Mouse (Mus musculus) right cerebral cortex, postnatal 4 days (tissue): ENCODE data around the gene Hbq1a.
A peak's percentile ranks its signal among the peaks of the same experiment; 100 is the strongest.
"Not testable (repeated sequence)": the region's sequence is repeated elsewhere in the genome, so short reads cannot be mapped to it uniquely, and the experiment has no call there.

Experiments
- DNase-seq: peaks from one replicate; pipeline ENCODE4 v3.0.0-alpha.2; 2022

Hbq1a gene

GRCm38 (mm10) chr11:32285031-32285775 is 14.7 kb upstream of the Hbq1a start:
- no peak for DNase-seq

GRCm38 (mm10) chr11:32285887-32286286 is 14.0 kb upstream of the Hbq1a start:
- DNase-seq, result not testable (repeated sequence)

DNA sequence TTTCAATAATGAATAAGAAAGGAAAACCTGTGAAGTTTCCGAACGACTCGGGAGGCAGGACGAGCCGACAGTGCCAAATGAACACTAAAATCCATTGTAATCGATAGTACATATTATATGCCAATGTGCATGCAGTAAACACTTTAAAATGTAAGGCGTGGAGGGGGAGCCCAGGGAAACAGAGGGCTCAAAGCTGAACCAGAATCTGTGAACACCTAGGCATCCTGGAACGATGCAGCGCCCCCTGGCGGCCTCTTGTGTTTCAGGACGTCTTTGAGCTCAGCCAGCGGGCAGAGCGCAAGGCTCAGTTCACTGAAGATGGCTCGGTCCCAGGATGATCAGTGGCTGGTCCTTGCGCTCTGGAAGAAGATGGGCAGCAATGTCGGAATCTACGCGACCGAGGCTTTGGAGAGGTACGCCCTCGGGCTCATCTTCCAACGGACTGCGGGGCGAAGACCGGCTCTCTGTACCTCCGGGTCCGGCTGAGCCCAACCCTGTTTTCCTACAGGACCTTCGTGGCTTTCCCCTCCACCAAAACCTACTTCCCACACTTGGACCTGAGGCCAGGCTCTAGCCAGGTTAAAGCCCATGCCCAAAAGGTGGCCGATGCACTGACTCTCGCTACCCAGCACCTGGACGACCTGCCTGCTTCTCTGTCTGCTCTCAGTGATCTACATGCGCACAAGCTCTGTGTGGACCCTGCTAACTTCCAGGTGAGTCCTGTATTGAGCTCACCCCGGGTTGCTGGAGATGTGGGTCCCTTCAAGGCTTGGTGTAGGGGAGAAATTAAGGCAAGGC is 13.0 kb upstream of the Hbq1a start, which contains the start of gene Hbq1b:
Hbq1b (plus strand) TSS at position 271 of the 798 bp plus-strand sequence.
- DNase-seq, result peak; percentile 81

DNA sequence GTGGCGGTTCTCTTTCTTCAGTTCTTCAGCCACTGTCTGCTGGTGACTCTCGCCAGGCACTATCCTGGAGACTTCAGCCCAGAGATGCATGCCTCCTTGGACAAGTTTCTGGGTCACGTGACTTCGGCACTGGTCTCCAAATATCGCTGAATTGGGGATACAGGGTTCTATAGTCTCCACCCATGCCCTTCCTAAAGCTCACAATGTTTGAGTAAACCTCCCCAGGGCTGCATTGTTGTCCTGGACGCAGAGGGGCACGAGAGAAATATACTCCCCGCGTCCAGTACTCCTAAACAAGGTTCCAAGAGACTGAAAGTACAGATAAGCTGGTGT is 12.4 kb upstream of the Hbq1a start:
- no peak for DNase-seq

- not testable (repeated sequence) for DNase-seq
Measured at GRCm38 (mm10) chr11:32292819-32293218, 7.0 kb upstream of the Hbq1a start.

GRCm38 (mm10) chr11:32293479-32293878 is 6.4 kb upstream of the Hbq1a start:
- DNase-seq, result not testable (repeated sequence)

DNA sequence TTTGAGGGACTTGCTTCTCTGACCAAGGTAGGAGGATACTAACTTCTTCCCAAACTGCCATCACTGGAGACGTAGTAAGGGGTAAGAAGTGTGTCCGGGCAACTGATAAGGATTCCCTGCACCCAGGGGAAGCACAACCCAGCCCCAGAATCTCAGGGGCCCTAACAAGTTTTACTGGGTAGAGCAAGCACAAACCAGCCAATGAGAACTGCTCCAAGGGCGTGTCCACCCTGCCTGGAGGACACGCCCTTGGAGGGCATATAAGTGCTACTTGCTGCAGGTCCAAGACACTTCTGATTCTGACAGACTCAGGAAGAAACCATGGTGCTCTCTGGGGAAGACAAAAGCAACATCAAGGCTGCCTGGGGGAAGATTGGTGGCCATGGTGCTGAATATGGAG is 3.7 kb upstream of the Hbq1a start, which contains the start of gene Hba-a2:
Hba-a2 (plus strand) TSS at position 287 of the 400 bp plus-strand sequence.
- DNase-seq, result not testable (repeated sequence)

- DNase-seq, result not testable (repeated sequence)
Measured at GRCm38 (mm10) chr11:32297417-32297816, 2.5 kb upstream of the Hbq1a start.

- DNase-seq, result no peak
Measured at GRCm38 (mm10) chr11:32297866-32298531, 1.9 kb upstream of the Hbq1a start.

DNA sequence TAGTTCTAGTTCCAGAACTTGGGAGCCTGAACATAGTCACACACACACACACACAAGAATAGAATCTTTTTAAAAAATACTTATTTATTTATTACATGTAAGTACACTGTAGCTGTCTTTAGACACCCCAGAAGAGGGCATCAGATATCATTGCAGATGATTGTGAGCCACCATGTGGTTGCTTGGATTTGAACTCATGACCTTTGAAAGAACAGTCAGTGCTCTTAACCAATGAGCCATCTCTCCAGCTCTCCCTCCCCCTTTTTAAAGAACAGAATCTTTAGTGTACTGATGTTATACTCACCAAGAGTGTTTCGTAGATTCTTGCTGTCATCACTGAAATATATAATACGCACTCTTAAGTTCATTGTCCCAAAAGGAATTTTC is 1.3 kb upstream of the Hbq1a start:
- DNase-seq, result no peak

- DNase-seq, result no peak
Measured at GRCm38 (mm10) chr11:32300279-32301267, 704 bp downstream of the Hbq1a start.

GRCm38 (mm10) chr11:32301506-32301905 is 1.6 kb downstream of the Hbq1a start:
- DNase-seq, result no peak

DNA sequence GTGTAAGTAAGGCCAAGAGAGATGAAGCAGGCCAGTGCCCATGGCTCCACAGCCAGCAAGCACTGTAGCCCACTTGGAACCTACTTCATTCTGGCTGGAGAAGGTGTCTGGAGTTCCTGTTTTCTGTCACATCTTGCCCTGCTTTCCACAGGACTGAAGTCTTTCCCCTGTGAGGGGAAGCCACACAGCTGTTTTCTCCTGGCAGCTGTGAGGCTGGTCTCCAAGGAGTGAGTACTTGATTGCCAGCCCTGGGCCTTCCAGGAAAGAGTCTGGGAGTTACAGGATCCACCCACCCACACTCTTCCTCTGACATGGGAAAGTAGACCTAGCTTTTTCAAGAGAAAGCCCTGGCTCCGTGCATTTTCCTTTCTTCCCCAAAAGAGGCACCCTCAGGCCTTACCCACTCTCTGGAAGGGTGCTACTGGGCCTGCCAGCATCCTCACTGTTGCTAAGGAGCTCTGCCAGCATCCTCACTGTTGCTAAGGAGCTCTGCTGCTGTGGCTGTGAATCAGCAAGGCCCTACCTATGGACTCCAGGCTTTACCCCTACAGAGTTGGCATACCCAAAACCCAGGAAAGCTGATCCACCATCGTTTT is 3.1 kb downstream of the Hbq1a start:
- no peak for DNase-seq

- no peak for DNase-seq
Measured at GRCm38 (mm10) chr11:32303455-32303854, 3.6 kb downstream of the Hbq1a start.

DNA sequence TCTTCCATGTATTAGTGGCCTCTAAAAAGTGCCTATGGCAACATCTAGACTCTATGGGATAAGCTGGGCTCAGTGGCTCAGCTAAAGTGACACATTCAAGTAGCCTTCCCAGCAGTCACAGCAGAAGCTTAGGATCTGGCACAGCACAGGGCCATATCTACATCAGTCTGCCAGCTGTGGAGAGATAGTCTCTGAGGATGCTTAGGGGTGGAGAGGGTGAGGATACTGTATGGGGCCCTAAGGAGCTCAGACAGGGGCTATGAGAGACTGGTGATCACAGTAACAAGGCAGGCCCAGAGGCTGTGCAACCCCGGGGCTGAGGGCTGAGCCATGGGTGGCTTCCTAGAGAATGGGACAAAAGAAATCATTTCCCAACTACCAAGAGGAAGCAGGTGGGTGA is 7.1 kb downstream of the Hbq1a start:
- no peak for DNase-seq

GRCm38 (mm10) chr11:32309446-32309845 is 9.6 kb downstream of the Hbq1a start:
- DNase-seq, result no peak

- DNase-seq, result no peak
Measured at GRCm38 (mm10) chr11:32309928-32310327, 10.1 kb downstream of the Hbq1a start.

DNA sequence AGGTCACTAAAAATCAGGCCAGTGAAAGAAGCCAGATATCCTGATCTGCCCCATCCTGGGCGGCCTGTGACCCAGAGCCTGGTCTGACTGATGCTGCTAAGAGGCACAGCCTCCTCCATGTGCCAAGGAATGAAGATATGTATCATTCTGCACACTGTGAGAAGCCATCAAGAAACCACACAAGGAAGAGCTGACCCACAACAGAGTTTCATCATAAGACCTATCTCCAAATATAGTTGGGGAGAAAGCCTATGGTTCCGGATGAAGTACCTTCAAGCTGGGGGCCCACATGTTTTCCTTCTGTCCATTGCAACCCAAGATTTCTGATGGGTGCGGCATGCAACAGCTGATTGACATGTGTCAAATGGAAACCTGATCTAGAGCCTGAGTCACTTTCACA is 16.1 kb downstream of the Hbq1a start:
- no peak for DNase-seq

DNA sequence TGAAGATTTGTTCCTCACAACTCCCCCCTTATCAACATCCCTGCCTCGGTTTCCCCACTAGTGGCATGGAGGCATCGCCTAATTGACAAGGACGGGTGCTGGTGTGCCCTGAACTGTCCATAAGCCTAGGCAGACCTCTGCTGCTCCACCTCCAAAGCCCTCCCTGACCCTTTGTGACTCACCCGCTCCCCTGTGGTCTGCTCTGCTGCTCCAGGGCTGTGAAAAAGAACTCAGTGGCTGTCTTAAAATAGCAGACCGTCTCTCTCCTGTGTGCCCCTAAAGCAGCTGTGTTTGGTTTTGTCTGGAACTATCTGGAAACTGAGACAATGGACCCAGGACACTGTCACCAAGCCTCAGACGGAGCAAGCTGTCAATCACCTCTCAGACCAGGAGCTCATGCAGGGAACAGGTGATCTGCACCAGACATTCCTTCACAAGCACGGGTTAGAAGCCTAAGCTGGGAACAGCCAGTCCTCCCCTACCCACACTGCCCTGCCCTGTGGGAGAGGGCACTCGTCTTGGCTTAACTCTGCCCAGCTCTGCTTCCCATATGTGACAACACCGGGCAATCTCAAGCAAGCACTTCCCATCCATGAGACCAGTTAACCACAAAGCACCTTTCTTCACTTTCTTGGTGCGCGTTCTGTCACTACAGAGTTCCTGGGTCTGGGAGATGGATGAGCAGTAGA is 20.8 kb downstream of the Hbq1a start:
- DNase-seq, result no peak

DNA sequence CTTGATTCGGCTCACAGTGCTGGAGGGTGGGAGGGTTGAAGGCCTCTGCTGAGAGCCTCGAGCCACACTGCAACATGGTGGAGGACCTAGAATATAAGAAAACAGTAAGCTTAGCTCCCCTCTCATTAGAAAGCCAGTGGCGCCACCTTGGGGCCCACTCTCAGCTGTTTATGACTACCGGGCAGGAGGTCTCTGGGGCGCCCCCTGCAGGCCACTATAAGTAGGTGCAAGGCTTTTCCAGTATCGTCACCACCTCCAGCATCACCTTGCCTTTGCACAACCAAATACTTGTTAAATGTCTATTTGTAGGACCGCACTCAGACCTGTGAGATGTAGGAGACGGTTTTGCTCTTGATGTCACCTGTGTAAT is 21.3 kb downstream of the Hbq1a start:
- DNase-seq, result peak; percentile 68

- peak; percentile 92 for DNase-seq
Measured at GRCm38 (mm10) chr11:32324609-32325008, 24.7 kb downstream of the Hbq1a start.
